Mouse (Mus musculus) adrenal gland, adult 18-20 months (tissue): Measurements from ENCODE around the gene Hoxd10. TPM values are rescaled to one million over a fixed set of nuclear protein-coding genes. Genes with fewer than 3 reads are reported as not detected.

Source experiments
- DNase-seq, 2 experiments: peaks; one replicate each; pipeline ENCODE4 v3.0.0; 2021 to 2022; ENCODE audit warnings: low spot score in 2 of 2
- total RNA-seq, 2 experiments: library from RNA; stranded (reverse); gene quantifications; 1 replicate in 1 of 2; 2 replicates in 1 of 2; pipeline ENCODE4 v1.2.3; 2021

Hoxd10 gene
- total RNA-seq, 2 experiments from 2014 or later, result not detected

DNA sequence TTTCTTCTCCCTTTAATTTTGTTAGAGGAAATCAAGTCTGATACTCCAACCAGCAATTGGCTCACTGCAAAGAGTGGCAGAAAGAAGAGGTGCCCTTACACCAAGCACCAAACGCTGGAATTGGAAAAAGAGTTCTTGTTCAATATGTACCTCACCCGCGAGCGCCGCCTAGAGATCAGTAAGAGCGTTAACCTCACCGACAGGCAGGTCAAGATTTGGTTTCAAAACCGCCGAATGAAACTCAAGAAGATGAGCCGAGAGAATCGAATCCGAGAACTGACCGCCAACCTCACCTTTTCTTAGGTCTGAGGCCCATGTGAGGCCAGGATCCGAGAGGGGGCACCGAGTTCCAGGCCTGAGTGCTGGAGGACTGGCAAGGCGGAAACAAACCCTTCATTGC lies 2.3 kb downstream of the Hoxd10 start:
- no peak for DNase-seq

DNA sequence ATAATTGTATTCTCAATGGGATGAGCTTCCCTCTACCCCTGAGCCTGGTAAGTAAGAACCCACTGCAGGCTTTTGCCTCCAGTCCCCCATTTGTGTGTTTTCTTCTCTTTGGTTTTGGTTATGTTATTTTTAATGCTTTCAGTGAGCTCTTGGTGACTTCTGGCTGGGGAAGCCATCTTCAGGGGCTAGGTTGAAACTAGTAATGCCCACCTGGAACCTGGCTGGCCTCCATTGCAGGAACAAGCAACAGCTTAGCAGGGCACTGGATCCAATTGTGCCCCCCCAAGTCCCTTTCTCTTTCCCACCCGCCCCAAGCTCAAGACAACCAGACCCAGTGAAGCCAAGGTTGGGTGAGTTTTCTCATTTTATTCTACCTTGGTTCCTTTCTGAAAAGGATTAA lies 3.7 kb downstream of the Hoxd10 start:
- DNase-seq, result no peak

GRCm38 (mm10) chr2:74695813-74696430 lies 4.2 kb downstream of the Hoxd10 start:
- no peak for DNase-seq

GRCm38 (mm10) chr2:74696442-74697335 lies 5.0 kb downstream of the Hoxd10 start:
- DNase-seq, result no peak

DNA sequence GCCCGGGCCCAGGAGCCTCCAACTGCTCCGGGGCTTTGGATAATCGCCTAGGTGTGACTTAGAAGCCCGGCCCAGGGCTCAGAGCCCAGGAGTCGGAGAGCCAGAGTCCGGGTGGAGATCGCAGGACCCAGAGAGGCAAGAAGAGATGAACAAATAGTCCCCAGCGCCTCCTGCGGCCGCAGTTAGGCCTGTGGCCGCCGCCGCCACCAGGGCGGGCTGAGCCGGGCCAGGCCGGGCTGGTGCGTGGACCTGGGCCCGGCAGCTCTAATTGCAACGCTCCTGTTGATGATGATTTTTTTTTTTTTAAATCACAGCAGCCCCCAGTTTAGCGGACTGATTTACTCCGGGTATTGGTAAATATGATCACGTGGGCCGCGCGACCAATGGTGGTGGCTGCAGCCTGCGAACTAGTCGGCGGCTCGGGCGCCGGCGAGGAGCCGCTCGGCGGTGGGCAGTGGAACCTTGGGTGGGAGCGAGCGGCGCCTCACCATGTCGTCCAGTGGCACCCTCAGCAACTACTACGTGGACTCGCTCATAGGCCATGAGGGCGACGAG lies 5.9 kb downstream of the Hoxd10 start, which contains the start of gene Hoxd9:
TSS of gene Hoxd9 (plus strand) at position 161 of the 555 bp plus-strand sequence.
- peak; percentile 67 to 76 for DNase-seq

DNA sequence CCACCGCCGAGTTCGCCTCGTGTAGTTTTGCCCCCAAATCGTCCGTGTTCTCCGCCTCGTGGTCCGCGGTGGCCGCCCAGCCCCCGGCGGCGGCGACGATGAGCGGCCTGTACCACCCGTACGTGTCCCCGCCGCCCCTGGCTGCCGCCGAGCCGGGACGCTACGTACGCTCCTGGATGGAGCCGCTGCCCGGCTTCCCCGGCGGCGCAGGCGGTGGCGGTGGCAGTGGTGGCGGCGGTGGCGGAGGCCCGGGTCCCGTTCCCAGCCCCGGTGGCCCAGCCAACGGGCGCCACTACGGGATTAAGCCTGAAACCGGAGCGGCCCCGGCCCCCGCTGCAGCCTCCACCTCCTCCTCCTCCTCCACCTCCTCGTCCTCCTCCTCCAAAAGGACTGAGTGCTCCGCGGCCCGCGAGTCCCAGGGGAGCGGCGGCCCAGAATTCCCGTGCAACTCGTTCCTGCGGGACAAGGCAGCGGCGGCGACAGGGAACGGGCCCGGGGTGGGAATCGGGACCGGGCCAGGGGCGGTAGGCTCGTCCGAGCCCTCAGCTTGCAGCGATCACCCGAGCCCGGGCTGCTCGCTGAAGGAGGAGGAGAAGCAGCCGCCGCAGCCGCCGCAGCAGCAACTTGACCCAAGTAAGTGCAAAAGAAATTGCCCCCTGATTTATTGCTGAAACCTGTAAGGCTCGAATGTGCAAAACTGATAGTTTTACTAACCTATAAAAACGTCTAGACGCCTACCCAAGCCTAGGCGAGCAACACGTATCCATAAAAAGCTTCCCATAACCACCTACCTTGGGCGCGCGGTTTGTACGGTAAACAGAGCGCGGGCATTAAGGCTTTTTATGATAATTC lies 6.7 kb downstream of the Hoxd10 start:
- peak in 1 of 2 experiments; percentile 57 for DNase-seq

- DNase-seq, result no peak
These were observed 7.3 kb downstream of the Hoxd10 start for GRCm38 (mm10) chr2:74699053-74699430.

DNA sequence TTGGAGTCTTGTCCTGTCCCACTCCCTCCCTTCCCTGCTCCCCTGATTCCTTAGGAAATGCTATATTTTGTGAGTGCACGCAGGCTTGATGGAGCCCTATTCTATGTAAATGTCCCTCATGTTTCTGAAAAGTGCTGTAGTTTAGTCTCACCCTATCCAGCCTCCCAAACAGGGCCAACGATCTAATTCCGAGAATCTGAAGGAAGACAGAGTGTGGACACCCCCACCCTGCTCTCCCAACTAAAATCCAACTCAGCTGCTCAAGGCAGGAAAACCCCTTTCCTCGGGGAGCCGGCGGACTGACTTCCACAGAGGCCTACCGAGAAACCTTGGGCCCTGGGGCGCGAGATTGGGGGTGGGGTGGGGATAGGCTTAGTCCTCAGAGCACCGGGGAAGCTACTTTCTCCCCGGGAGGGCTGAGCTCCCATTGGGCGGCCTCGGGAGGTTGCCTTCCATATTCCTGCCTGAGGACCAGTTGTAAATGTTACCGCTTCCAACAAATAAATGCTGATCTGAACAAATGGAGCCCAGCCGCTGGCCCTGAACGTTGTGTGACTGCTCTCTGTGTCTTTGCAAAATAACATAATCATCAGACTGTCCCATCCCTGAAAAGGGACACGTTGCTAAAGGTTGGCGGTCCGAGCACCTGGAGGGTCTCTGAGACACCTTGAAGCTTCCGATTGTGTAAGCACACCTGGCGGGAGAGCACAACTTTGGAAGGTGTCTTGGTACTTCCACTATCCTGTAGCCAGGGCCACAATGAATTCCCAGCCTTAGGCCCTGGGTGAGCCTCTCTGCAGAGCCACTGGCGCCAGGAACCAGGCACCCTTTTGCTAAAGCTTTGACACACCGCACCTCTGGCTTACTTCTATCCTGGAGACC lies 8.2 kb downstream of the Hoxd10 start:
- no peak for DNase-seq

GRCm38 (mm10) chr2:74700546-74701112 lies 8.9 kb downstream of the Hoxd10 start:
- DNase-seq, result no peak

- peak; percentile 82 to 84 for DNase-seq
These were observed 10.5 kb downstream of the Hoxd10 start for GRCm38 (mm10) chr2:74701949-74702819.

GRCm38 (mm10) chr2:74702820-74703219 lies 11.1 kb downstream of the Hoxd10 start:
- DNase-seq, result no peak

DNA sequence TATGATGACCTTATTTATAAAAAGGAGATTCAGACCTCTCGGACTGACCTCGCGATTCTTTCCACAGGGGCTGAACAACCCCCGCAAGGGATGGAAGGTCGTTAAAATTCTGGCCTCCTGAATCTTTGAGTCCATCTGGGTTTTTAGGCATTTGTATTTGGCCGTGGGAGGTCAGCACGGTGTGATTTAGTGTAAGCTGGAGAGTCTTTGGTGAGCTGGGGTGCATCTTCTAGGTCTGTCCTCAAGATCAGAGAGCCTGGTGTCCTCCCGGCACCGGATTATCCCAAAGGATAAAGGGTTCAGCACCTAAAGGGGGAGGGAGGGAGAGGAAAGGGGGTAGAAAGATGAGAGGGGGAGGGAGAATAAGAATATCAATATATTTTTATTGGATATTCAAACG lies 11.6 kb downstream of the Hoxd10 start:
- no peak for DNase-seq

DNA sequence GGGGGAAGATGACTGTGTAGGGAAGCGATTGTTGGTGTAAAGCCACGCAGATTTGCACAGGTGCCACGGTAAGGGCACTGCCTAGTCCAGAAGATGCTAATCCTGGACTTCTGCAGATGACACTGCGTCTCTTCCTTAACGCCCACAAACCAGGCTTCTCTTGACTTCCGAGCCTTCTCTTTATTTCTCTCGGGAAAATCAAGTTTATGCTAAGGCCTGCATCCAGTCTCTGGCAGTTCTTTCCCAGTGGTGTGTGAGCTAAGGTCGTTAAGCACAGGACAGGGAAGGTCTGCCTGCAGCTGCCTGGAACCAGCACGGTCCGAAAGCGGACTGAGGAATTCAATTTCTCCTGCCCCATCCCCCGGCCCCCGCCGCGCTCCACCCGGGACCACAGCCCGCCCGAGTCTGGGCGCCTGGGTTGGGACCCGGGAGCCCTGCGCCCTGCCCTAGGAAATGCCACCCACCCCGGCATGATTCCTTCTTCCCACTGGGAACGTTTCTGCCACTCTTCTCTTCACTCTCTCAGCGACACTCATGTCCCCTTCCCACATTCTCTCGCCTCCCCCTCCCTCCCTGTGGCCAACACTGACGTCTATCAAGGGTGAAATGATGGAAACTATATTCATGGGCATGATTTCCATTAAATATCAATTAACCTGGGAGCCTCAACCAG lies 12.1 kb downstream of the Hoxd10 start:
- DNase-seq, result no peak

DNA sequence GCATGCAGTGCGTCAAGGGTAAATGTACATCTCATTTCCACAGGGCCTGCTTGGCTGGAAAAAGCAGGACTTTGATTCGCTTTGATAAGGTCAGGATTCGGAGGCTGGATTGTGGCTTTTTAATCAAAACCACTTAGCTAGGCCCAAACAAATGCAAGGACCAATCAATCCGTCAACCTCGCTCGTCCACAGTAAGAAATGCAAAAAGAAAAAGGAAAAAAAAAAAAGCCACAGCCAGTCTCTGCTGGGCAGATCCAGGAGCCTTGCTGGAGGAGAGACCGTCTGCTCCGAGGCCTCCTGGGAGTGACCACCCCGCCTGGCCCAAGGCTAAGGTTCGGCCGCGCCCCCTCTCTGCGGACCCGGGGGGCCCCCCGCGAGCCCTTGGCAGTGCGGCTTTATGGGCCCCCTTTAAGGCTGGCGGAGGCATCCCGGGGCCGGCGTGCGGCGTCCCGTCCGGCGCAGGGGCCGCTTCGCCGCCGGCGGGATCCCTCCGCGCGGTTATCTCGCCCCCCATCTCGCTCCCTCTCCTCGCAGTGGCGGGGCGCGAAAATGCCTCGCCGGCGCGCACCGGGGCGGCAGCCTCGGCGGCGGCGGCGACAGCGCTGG lies 12.8 kb downstream of the Hoxd10 start, which contains the start of gene Hoxd8:
TSS of gene Hoxd8 (plus strand) at position 223 of the 606 bp plus-strand sequence.
- DNase-seq, result peak; percentile 78 to 83

DNA sequence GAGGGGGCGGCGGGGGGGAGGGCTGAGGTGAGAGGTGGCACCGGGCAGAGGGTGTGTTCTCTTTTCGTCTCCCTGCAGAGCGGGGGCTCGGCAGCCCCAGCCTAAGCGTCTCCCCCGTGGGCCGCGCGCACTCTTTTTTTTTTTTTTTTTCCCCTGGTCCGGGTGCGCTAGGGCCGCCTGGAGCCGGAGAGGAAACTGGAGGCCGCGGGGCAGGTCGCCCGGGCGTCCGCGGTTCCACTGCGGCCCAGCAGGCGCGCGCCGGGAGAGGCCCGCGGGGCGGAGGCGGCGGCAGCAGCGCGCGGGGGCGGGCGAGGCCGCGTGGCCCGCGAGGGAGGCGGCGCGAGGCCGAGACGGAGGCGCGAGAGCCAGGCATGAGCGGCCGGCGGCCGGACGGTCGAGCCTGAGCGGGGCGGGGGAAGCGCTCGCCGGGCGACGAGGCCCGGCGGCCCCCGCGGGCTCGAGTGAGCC lies 13.3 kb downstream of the Hoxd10 start:
- peak; percentile 66 to 67 for DNase-seq

DNA sequence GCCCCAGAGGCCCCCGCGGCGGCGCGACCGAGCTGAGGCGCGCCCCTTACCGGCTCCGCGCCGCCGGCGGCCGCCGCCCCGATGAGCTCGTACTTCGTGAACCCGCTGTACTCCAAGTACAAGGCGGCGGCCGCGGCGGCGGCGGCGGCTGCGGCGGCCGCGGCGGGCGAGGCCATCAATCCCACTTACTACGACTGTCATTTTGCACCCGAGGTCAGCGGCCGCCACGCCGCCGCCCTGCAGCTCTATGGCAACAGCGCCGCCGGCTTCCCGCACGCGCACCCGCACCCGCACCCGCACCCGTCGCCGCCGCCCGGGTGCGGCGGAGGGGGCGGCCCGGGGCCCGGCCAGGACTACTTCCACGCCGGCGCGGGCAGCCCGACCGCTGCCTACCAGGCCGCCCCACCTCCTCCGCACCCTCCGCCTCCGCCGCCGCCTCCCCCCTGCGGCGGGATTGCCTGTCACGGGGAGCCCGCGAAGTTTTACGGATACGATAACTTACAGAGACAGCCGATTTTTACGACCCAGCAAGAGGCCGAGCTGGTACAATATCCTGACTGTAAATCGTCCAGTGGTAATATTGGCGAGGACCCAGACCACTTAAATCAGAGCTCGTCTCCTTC lies 13.9 kb downstream of the Hoxd10 start:
- DNase-seq, result peak; percentile 69 to 76

- DNase-seq, result no peak
These were observed 14.8 kb downstream of the Hoxd10 start for GRCm38 (mm10) chr2:74706393-74706960.
